Mouse (Mus musculus) stomach, postnatal 0 days (tissue): ENCODE measurements at regions not wholly inside any gene's neighbourhood (a gene's known extent, or its start where the extent isn't known, plus 50 kb on each side); places are given as distances from the start of the nearest gene placed in this dataset.

ENCODE experiments used
- ATAC-seq: fragments of 200-750 bp; cut with Nextera tagmentation; 2 replicates; pipeline ENCODE4 v1.8.0; 2017; ENCODE audit not compliant: low FRiP score, low TSS enrichment
- DNase-seq: peaks from one replicate; pipeline ENCODE4 v3.0.0-alpha.2; 2016; ENCODE audit warnings: low spot score
- H3K27ac ChIP-seq: fragments of 300-500 bp; sonication (generic); replicated peaks from 2 replicates; pipeline ENCODE4 v1.5.1; 2014; ENCODE audit warnings: mild to moderate bottlenecking, control low read depth
- H3K27me3 ChIP-seq: fragments of 300-500 bp; sonication (generic); 2 replicates; pipeline ENCODE4 v1.6.1; 2014; ENCODE audit warnings: low read length; ENCODE audit not compliant: control insufficient read depth, insufficient read depth
- H3K36me3 ChIP-seq: fragments of 300-500 bp; sonication (generic); 2 replicates; pipeline ENCODE4 v1.6.1; 2014; ENCODE audit warnings: low read length, mixed read lengths; ENCODE audit not compliant: control insufficient read depth, insufficient read depth
- H3K4me1 ChIP-seq: fragments of 300-500 bp; sonication (generic); replicated peaks from 2 replicates; pipeline ENCODE4 v1.6.1; 2014; ENCODE audit warnings: antibody characterized with exemption; ENCODE audit not compliant: control insufficient read depth, insufficient read depth
- H3K4me2 ChIP-seq: fragments of 300-500 bp; sonication (generic); replicated peaks from 2 replicates; pipeline ENCODE4 v1.6.1; 2014; ENCODE audit warnings: low read depth, mild to moderate bottlenecking, control low read depth, moderate library complexity
- H3K4me3 ChIP-seq: fragments of 300-500 bp; sonication (generic); 2 replicates; pipeline ENCODE4 v1.5.1; 2014; ENCODE audit warnings: low read depth, low read length, control low read depth
- H3K9ac ChIP-seq: fragments of 300-500 bp; sonication (generic); 2 replicates; pipeline ENCODE4 v1.6.1; 2014; ENCODE audit warnings: mild to moderate bottlenecking, low read length, control low read depth, mixed read lengths
- H3K9me3 ChIP-seq: fragments of 300-500 bp; sonication (generic); 2 replicates; pipeline ENCODE4 v1.6.1; 2016; ENCODE audit warnings: low read length; ENCODE audit not compliant: control insufficient read depth
- CTCF ChIP-seq: IDR thresholded peaks from 2 replicates; pipeline ENCODE4 v1.5.1; 2016; ENCODE audit warnings: antibody characterized with exemption, low read depth, mild to moderate bottlenecking, moderate library complexity
- EP300 ChIP-seq: optimal IDR thresholded peaks from 2 replicates; pipeline ENCODE3; 2016; ENCODE audit warnings: antibody characterized with exemption
- WGBS: fragments of 180-500 bp; shearing (Covaris S2); extraction: QIAGEN DNeasy Blood & Tissue Kit; methylation state at CpG from one replicate; pipeline ENCODE4 v1.1.7; 2014; 5-methylcytosine and 5-hydroxymethylcytosine counted together

- H3K9me3 ChIP-seq: 0 out of 2 replicates have a peak, but pooled peaks cover 2% of the 10 kb centered on the region
- H3K27ac ChIP-seq: peak overlapping the region; percentile 91
- 12% methylated on average over 5 of the region's 5 CpGs for WGBS
- H3K27me3 ChIP-seq: no peaks in the 10 kb centered on the region
- peaks cover 3% of the 10 kb centered on the region; the same call in 1 of the 2 replicates for H3K4me1 ChIP-seq
- H3K36me3 ChIP-seq: no peaks in the 10 kb centered on the region
- no peak for TF ChIP-seq EP300
- TF ChIP-seq CTCF: no peak
- peak overlapping the region; percentile 30 for H3K4me3 ChIP-seq
- H3K9ac ChIP-seq: peak overlapping the region; percentile 61
- DNase-seq (no peak), ATAC-seq (peak; percentile 16)
- peak overlapping the region; percentile 59 for H3K4me2 ChIP-seq
Measured at GRCm38 (mm10) chr2:30677498-30677897, 82.7 kb downstream of the Cstad start.

GRCm38 (mm10) chr2:30676833-30677459 lies 82.1 kb downstream of the Cstad start:
- WGBS: 1% methylated on average over 43 of the region's 44 CpGs
- Histone ChIP-seq H3K4me1 (peaks cover 3% of the 10 kb centered on the region; the same call in 1 of the 2 replicates), H3K36me3 (no peaks in the 10 kb centered on the region), H3K4me3 (peak overlapping the region; percentile 30), H3K27me3 (no peaks in the 10 kb centered on the region), H3K9ac (peak overlapping the region; percentile 61), H3K27ac (peak overlapping the region; percentile 91), H3K4me2 (peak overlapping the region; percentile 59), H3K9me3 (0 out of 2 replicates have a peak, but pooled peaks cover 2% of the 10 kb centered on the region)
- ATAC-seq: peak; percentile 82
- peak; percentile 23 for TF ChIP-seq CTCF
- TF ChIP-seq EP300: no peak
- DNase-seq: peak; percentile 89

DNA sequence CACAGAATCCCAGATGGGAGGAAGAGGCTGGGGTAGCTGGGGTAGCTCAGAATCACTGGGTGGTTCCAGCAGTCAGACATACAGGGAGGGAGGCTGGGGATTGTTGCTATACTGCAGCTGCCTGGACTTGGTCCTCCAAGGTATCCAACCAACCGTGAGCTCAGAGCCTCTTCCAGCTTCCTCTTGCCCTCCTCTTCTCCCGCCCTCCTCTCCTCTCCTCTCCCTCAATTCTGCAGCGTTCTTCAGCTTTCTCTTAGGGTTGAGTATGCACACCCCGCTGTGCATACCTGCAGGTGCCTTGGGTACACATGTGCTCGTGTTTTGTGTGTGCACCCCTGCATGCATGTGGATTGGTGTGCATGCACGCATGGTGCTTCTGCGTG lies 81.6 kb downstream of the Cstad start:
- no peaks in the 10 kb centered on the region for H3K27me3 ChIP-seq
- H3K4me1 ChIP-seq: peaks cover 3% of the 10 kb centered on the region; the same call in 1 of the 2 replicates
- H3K4me2 ChIP-seq: peak overlapping the region; percentile 59
- H3K9ac ChIP-seq: no peak overlapping the region
- H3K36me3 ChIP-seq: no peaks in the 10 kb centered on the region
- no peak for TF ChIP-seq EP300
- TF ChIP-seq CTCF: no peak
- no peak overlapping the region; the same call in 1 of the 2 replicates for H3K27ac ChIP-seq
- 0 out of 2 replicates have a peak, but pooled peaks cover 2% of the 10 kb centered on the region for H3K9me3 ChIP-seq
- 7% methylated on average over 7 of the region's 7 CpGs for WGBS
- no peak; the same call in 1 of the 2 replicates for ATAC-seq
- DNase-seq: no peak
- H3K4me3 ChIP-seq: peak overlapping the region; percentile 30; the same call in 1 of the 2 replicates

DNA sequence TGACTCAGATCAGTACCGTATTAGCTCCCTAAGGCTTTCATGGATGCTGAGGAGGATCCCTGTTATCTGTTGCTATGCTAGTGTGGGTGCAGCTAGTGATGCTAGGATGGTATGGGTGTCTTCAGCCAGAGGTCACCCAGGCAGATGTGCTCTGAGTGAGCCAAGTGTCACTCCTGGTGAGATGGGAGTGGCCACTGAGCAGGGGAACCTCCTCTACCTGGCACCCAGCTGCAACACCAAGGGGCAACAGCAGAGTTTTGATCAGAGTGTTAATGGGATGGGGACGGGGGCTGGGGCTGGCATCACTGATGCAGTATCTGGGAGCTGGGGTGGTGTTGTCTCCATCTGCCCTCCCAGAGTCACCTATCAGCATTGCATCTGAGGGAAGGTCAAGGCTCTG lies 81.0 kb downstream of the Cstad start:
- WGBS: 92% methylated on average over 2 of the region's 2 CpGs
- no peak for ATAC-seq
- Histone ChIP-seq H3K27ac (no peak overlapping the region), H3K4me2 (no peak overlapping the region), H3K9me3 (0 out of 2 replicates have a peak, but pooled peaks cover 2% of the 10 kb centered on the region), H3K4me3 (no peak overlapping the region), H3K9ac (no peak overlapping the region), H3K36me3 (no peaks in the 10 kb centered on the region), H3K27me3 (no peaks in the 10 kb centered on the region), H3K4me1 (peaks cover 3% of the 10 kb centered on the region; the same call in 1 of the 2 replicates)
- DNase-seq: no peak
- TF ChIP-seq CTCF (no peak), EP300 (no peak)

GRCm38 (mm10) chr2:30670836-30671586 lies 76.2 kb downstream of the Cstad start:
- Histone ChIP-seq H3K4me3 (no peak overlapping the region), H3K36me3 (no peaks in the 10 kb centered on the region), H3K27ac (no peak overlapping the region), H3K27me3 (no peaks in the 10 kb centered on the region), H3K9ac (no peak overlapping the region), H3K4me1 (peaks cover 4% of the 10 kb centered on the region; the same call in 1 of the 2 replicates), H3K4me2 (no peak overlapping the region), H3K9me3 (no peaks in the 10 kb centered on the region)
- TF ChIP-seq EP300 (no peak), CTCF (no peak)
- DNase-seq (no peak), ATAC-seq (no peak)
- 55% methylated on average over 5 of the region's 5 CpGs for WGBS
